Mouse (Mus musculus) retina, postnatal 1 day (tissue): ENCODE data around the gene Fbxo22.
"Not testable (repeated sequence)": the region's sequence is repeated elsewhere in the genome, so short reads cannot be mapped to it uniquely, and the experiment has no call there.

Source experiments
- DNase-seq: peaks from one replicate; pipeline ENCODE4 v3.0.0-alpha.2; 2012

Fbxo22 gene

DNA sequence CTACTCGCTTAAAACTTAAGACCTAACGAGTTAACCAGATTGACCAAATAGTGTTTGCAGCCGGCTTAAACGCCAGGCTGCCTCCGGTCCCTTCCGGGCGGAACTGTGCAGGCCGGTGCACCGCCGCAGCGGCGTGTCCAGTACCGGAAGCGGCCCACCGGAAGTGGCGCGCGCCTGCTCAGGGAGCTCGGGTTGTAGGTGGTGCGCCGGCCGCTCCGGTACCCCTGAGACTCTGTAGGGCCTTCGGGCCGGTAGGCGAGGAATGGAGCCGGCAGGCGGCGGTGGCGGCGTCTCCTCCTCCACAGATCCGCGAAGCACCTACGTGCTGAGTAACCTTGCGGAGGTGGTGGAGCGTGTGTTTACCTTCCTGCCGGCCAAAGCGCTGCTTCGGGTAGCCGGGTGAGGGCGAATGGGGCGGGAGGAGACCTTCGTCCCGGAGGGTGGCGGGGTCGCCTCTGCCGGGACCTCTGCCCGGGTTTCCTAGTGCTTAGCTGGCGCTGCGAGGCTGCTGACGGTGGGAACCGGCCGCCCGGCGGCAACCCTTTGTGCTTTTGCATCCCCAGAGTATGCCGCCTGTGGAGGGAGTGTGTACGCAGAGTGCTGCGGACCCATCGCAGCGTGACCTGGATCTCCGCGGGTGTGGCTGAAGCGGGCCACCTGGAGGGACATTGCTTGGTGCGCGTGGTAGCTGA, at the start of gene Fbxo22:
Gene Fbxo22 (plus strand): TSS at position 136 of the 692 bp plus-strand sequence.
- DNase-seq: peak; percentile 93

DNA sequence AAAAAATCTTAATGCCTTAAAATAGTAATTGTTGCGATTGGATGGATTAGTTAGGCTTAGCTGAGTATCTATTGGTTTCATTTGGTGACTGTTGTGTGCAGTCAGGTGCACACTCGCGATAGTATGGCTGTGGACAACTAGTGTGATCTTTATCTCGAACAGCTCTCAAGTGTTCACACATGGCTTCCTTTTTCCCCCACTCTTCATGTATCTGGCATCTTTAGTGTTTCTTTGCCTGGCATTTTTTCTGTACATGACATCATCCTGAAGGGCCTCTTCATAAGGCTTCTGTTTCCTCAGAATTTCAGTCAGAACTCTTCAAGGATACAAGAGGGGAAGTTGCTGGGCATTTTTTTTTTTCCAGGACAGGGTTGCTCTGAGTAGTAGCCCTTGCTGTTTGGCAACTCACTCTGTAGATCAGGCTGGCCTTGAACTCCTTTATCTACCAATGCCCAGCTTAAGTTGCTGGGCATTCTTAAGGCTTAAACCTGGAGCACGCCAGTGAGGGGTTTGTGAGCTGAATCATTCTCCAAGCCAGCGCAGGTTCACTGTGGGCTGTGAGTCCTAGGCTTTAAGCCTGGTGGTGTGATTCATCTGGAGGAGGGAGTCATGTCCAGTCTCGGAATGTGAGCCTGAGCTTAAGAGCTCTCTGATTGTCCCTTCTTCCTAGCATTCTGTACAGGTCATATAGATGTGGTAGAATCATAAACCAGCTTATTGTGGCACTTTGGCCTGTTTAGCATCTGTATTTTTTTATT, 37.9 kb upstream of the Fbxo22 start:
- no peak for DNase-seq

DNA sequence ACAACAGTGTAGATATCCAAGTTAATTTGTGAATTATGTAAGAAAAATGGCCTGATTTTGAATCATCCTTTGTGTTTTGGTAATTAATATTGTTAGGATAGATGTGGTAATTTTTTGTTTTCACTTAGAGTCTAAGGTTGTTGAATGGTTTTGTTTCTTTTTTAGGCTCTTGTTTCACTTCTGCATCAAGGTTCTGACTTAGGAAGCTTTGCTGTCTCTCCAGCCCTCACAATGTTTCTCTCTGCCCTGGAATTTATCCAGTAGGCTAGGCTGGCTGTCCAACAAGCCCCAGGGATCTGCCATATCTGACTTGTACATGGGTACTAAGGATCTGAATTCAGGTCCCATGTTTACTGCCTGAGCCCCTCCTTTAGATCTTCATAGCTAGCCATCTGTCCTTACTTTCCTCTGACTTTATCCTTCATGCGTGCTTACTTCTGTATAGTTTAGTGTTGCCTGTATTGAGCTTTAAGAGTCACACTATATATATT, 36.5 kb upstream of the Fbxo22 start:
- no peak for DNase-seq

DNA sequence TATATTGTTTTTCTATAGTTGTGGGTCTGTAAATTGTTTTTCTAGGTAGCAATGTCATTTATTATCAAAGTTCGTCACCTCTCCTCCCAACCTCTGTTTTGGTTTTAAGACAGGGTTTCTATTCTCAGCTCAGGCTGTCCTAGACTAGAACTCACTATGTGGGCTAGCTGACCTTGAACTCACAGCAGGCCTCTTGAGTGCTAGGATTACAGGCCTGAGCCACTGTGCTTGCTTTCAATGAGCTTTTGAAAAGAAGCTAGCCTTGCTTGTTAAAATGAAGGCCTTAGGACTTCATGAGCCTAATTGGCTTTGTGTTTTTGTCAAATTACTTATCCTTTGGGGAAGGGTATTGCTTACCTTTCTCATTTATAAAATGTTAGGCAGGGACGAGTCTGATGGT, 34.5 kb upstream of the Fbxo22 start:
- no peak for DNase-seq

DNA sequence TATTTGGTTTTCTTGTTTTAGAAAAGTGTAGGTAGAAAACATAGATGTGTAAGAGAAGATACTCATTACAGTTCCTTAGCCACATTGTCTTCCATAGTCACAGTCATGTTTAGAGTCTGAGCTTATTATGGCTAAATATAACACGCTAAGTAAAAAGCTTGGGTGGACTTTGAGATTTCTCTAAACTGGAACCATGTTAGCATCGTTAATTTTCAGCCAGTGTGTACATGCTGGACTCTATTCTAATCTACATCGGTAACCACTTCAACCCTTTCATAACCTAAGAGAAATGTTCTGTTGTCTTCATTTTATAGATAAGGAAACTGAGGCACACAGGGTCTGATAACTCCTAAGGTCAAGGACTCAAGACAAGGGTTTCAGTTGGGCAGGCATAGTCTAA, 12.8 kb upstream of the Fbxo22 start:
- DNase-seq: no peak

DNA sequence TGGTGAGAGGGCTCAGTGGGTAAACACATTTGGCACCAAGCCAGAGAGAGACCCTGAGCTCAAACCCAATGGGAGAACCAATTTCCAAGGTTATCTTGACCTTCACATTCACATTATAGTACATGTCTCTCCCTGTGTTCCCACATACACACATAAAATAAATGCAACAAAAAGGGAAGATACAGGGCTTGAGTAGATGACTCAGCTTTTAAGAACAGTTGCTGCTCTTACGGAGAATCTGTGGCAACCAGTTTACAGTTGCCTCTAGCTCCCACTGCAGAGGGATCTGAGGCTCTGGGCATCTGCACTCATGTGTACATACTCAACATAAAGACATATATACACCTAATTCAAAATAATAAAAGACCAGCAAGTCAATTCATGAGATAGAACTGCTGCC, 10.5 kb upstream of the Fbxo22 start:
- no peak for DNase-seq

DNA sequence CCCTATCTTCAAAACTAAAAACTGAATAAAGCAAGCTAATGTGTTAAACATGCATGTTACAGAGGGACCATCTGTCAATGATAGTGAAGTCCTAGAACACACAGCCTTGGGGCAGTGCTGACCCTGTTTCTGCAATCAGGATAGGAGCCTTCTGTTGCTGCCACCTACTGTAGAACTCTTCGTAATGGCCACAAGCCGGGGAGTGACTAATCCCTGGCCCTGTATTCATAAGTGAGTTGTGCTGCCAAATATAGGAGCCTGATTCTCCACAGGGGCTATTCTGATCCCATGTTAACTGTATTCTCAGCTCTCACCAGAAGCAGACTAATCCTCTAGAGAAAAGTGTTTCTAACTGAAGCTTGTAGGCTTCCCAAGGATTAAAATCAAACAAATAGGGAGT, 9.4 kb upstream of the Fbxo22 start:
- DNase-seq: peak; percentile 77

DNA sequence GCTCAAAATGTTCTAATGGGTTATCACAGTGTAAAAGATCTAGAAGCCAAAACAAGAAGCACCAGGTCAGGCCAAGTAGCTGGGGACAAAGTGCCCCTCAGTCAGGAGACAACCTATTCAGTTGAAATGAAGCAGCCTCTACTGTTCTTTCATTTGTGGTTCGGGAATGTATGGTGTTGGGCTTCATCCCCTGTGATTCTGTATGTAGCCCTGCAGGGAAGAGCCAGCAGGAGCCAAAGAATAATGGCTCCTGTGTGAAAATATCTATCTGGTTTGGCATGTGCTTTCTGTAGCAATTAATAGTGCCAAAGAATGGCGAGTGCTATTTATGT, 301 bp upstream of the Fbxo22 start:
- DNase-seq: peak; percentile 11

DNA sequence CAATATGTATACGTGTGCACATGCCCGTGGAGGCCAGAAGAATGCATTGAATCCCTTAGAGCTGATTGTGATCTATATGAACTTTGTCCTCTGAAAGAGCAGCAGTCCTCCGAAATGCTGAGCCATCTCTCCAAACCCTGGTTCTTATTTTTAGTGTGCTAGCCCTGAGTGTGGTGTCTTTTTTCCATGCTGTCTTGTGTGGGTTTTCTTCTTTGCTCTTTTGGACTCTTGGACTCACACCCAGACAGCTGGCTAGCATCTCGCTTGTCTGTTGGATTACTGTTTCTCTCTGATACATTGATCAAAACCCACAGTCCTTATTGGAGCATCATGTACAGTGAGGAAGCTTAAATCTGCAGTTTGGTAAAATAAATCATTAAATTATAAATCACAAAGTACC, 2.9 kb downstream of the Fbxo22 start:
- no peak for DNase-seq

DNA sequence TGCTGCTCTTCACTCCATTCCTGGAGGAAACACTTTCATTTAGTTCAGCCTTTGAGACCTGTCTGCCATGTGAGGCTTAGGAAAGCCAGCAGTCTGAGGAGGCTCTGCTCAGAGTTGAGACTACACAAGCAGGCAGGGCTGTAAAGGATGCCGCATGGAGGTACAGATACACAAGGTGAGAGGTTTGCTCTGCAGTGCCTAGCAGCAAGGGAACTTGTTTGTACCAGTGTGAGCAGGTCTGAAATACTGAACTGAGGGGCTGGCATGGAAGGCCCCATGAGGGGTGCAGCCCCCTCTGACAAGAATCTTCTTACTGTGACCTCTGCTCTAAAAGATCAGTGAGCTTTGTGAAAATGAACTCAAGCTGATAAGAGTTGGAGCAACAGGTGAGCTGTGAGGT, 4.7 kb downstream of the Fbxo22 start:
- no peak for DNase-seq

DNA sequence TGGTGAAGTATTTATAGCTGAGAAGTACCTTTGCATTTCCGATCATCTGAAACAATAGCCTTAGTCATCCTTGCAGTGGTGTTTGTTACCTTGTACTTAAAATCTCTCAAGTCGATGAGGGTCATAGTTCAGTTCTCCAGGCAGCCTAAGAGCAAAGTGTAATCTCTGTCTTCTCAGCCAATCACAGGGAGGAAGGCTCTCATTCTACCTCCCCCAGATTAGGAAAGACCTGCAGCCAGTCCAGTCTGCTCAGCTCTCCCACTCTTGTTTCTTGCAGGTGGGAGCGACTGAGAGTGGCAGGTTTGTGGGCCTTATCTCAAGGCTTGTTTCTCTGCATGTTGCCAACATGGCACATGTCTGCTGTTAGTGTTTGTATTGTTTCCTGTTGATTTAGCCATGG, 6.3 kb downstream of the Fbxo22 start:
- DNase-seq: no peak

DNA sequence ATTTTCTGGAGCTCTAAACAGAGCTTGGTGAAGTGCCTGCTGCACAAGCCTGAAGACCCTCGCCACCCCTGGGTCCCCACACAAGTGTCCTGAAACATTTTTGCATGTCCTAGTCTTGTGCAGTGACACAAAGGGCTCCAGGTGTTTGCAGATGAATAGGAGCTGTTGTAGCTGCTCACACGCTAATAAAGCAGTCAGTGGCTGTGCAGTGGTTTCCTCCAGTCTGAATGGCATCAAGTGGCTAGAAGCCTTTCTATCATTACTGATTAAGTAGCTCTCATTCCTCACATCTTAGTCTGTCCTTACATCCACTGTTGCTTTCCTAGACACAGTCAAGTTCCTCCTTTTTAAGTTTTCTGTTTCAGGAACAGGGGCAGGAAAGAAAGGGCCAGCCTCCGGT, 6.9 kb downstream of the Fbxo22 start:
- no peak for DNase-seq

DNA sequence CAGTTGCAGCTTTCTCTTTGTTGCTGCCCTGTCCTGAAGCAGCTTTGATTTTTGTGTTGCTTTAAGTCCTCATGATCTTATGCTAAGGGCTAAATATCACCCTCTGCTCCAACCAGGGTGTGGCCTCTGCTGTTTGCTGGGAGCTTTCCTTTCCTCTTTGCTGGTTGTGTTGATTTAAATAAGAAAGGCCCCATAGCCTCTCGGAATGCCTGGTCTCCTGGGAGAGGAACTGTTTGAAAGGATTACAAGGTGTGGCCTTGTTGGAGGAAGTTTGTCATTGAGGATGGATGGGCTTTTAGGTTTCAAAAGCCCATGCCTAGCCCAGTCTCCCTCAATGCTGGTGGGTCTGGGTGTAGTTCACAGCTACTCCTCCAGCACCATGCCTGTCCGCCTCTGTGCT, 7.4 kb downstream of the Fbxo22 start:
- DNase-seq: no peak

DNA sequence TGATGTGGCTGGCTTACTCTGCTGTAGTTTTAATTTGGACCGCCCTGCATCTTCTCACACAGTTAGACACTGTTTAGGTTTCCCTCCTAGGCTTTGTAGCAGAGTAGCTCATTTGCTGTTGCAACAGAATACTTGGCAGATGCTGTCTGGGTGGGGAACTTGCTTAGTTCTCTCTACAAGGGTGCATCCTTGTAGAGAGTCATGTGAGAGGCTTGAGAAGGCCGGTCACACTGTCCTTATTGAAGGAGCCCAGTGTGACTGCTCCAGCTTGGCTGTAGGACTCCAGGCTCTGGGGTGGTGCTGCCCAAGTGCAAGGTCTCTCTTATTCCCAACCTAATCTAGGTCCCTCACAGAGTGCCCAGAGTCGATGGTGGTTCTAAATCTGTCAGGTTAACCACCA, 8.7 kb downstream of the Fbxo22 start:
- no peak for DNase-seq

DNA sequence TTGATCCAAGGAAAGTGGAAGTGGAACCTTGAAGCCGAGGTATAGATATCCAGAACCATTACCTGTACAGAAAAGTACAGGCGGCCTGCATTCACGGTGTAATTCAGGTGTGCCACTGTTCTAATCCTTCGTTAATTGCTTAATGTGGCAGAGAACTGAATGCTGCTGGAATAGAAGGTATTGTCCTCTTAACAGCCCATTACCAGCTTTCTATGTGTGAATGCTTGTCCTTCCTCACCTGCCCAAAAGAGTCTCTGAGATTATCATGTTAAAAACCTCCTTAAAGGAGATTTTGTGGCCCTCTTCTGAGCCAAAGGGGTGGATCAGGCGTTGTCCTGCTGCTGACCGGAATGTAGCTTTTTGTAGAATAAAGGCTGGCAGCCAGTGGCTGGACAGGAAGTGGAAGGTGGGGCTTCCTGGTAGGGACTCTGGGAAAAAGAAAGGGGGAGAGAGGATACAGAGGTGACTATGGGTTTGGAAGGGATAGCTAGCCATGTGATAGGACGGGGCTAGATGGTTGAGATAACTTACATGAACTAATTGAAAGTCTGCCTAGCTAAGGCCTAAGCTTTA, 16.5 kb downstream of the Fbxo22 start:
- DNase-seq: no peak

DNA sequence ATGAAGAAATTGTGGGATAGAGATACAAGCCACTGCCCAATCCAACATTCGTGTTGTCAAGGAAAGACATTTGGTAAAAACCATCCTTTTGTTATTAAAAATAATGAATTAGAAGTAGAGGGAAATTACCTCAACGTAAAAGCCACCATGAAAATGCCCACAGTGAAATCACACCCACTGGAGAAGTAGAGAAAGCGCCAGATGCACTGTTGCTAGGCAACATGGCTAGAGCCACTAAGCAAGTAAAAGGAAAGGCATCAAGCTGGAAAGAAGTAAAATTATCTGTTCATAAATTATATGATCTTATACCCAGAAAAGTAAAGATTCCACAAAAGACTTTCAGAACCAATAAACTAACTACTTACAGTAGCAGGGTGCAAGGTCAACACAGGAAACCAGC, 17.5 kb downstream of the Fbxo22 start:
- DNase-seq: no peak

DNA sequence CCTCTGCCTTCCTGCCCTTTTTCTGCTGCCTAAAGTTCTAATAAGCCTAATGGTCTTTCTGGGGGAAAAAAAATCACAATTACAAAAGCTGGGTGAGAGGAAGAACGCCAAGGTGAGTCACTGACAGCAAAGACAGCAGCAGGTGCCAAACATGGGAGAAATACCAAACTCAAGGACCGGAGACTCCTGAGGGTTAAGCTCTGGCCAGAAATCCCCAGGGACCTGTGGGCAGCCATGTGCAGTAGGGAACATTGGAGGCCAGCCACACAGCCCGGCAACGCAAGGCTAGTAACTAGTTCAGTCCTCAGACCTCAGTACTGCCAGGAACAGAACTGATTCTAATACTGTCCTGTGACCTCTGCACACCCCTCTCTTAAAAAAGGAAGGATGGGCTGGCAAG, 19.4 kb downstream of the Fbxo22 start:
- DNase-seq: no peak

DNA sequence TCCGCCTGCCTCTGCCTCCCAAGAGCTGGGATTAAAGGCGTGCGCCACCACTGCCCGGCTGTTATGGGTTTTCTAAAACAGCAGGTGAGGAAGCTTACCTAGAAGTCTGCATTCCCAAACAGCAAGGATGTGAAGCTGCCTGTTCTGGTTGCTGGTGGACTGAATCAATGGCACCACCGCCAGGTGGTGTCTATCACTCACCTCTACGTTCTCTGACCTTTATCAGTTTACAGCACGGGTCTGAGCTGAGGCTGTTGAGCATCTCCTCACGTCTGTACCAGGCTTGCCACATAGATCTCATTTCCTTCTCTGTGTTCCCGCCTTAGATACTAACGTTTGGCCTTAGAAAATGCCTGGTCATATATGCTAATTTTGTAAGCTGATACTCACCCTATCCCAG, 20.3 kb downstream of the Fbxo22 start:
- DNase-seq: no peak

DNA sequence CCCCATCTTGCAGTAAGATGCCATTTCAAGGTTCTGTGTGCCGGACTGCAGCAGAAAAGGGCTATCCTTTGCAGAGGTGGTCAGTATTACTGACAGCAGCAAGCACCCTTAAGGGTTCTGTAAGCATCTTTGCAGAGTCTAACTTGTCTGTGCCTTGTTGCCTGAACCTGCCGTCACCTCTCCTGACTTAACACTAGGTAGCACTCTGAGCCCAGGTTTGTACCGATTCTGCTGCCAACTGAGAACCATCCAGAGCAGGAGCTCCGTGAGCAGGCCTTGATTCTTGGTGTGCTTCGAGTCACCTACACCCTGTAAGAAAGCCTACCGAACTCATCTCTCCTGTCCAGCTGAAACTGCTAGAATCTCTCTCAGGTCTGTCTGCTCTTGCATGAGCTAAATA, 22.8 kb downstream of the Fbxo22 start:
- DNase-seq: peak; percentile 19

DNA sequence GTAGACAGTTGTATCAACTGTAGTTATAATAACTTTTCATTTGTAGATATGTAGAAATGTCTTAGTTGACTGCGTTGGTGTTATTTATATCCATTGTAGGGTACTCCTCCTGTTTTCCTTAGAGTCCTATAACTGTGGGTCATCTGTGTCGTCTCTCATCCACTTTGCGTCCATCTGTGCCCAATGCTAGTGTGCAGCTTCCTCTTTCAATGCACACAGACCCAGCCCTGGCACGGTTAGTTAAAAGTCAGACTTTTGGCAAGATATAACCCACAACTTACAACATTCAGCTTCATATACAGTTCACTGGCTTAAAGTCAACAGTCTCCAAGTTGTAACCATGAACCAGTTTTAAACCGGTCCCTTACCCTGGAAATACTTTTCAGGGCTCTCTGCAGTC, 23.4 kb downstream of the Fbxo22 start:
- no peak for DNase-seq

DNA sequence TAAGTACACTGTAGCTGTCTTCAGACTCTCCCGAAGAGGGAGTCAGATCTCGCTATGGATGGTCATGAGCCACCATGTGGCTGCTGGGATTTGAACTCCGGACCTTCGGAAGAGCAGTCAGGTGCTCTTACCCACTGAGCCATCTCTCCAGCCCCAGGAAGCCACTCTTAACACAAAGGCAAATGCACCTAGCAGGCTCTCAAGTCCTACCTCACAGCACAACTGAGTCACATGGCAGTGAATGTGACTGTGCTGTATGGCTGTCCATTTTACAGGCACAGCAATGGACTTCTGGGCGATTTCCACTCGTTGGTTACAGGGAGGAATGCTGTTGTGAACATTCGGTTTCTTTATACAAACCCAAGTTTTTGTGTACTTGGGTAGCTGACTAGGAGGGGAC, 23.9 kb downstream of the Fbxo22 start:
- no peak for DNase-seq

DNA sequence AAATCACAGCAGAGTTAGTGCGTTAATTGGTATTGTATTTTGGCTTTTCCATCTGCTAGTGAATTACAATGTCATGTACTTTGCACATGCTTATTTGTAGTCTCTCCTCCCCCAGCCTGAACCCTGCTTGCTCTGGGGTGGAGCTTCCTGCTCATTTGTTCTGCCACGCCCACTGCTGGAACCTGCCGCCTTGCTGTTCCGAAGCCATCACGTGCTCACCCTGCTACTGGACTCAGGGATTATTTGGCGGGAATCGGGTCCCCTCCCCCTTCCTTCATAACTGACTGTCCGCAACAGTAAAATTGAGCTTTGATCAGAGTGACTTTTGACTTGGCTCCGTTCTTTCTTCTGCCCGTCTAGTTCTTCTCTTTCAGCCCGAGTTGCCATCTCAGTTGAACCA, 24.4 kb downstream of the Fbxo22 start:
- DNase-seq: not testable (repeated sequence)

DNA sequence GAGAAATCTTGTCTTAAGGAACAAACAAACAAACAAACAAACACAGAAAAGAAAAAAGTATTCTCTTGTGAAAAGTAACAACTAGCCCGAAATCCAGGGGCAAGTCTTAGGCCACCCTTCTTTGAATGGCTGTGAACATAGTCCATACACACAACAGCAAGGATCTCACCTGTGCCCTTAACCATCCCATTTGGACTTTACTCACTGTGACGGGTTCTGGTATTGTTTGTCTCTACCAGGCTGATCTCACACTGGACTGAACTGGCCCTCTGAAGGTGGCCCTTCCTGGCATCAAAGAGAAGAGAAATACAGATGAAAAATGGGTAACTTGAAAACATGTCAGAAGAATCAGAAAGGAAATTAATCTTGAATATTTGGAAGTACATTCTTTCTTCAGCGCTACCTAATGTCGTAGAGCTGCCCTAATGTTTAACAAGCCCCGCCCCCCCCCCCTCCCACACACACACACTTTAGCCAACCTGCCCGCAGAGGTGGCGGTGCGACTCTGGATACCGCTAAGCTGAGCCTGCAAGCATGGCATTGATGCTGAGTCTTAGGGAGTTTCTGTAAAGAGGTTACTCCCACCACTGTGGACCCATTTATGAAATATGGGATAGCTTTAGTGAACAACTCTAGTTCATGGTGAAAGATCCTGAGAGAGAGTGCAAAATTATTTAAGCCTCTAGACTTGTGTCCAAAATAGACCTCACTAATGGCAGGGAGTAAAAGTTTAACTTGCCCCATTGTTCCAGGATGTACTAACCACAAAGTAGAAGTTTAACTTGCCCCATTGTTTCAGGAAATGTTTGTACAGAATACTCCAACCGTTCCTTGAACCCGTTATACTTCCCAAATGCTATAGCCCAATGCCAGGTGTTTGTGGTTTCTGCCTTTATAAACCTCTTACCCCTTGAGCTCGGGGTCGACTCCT, 27.8 kb downstream of the Fbxo22 start:
- DNase-seq: no peak
